Mouse (Mus musculus) embryonic facial prominence, embryonic 11.5 days (tissue): ENCODE results near the gene Otop3. TPM values are rescaled to one million over a fixed set of nuclear protein-coding genes. Genes with fewer than 3 reads are reported as not detected.
A peak's percentile ranks its signal among the peaks of the same experiment; 100 is the strongest.

Experiments used
- ATAC-seq: fragments of 200-750 bp; cut with Nextera tagmentation; replicated peaks from 2 replicates; pipeline ENCODE4 v1.8.0; 2017; ENCODE audit warnings: low read depth; ENCODE audit not compliant: insufficient number of reproducible peaks, low FRiP score, low TSS enrichment
- DNase-seq: peaks from one replicate; pipeline ENCODE4 v3.0.0-alpha.2; 2015; ENCODE audit warnings: low spot score
- H3K27ac ChIP-seq: fragments of 300-500 bp; sonication (generic); replicated peaks from 2 replicates; pipeline ENCODE4 v1.5.1; 2014; ENCODE audit warnings: mild to moderate bottlenecking, low read depth, low read length, control low read depth
- H3K27me3 ChIP-seq: fragments of 300-500 bp; sonication (generic); 2 replicates; pipeline ENCODE4 v1.6.1; 2014; ENCODE audit warnings: mild to moderate bottlenecking, low read length, moderate library complexity, mixed read lengths; ENCODE audit not compliant: control insufficient read depth, insufficient read depth
- H3K36me3 ChIP-seq: fragments of 300-500 bp; sonication (generic); replicated peaks from 2 replicates; pipeline ENCODE4 v1.6.1; 2014; ENCODE audit warnings: low read depth, mild to moderate bottlenecking, low read length, moderate library complexity, mixed read lengths; ENCODE audit not compliant: control insufficient read depth, insufficient read depth
- H3K4me1 ChIP-seq: fragments of 300-500 bp; sonication (generic); 2 replicates; pipeline ENCODE4 v1.6.1; 2014; ENCODE audit warnings: low read length, mixed read lengths; ENCODE audit not compliant: control insufficient read depth, insufficient read depth
- H3K4me2 ChIP-seq: fragments of 300-500 bp; sonication (generic); 2 replicates; pipeline ENCODE4 v1.6.1; 2014; ENCODE audit warnings: low read depth, mild to moderate bottlenecking, control low read depth, low read length, moderate library complexity
- H3K4me3 ChIP-seq: fragments of 300-500 bp; sonication (generic); 2 replicates; pipeline ENCODE4 v1.5.1; 2014; ENCODE audit warnings: low read depth, low read length, control low read depth
- H3K9ac ChIP-seq: fragments of 300-500 bp; sonication (generic); replicated peaks from 2 replicates; pipeline ENCODE4 v1.6.1; 2014; ENCODE audit warnings: mild to moderate bottlenecking, control low read depth, low read length
- H3K9me3 ChIP-seq: fragments of 300-500 bp; sonication (generic); replicated peaks from 2 replicates; pipeline ENCODE4 v1.6.1; 2016; ENCODE audit warnings: mild to moderate bottlenecking, low read length, inconsistent platforms, mixed read lengths; ENCODE audit not compliant: control insufficient read depth
- WGBS: fragments of 180-500 bp; shearing (Covaris S2); extraction: QIAGEN DNeasy Blood & Tissue Kit; methylation state at CpG from one replicate; pipeline ENCODE4 v1.1.7; 2014; 5-methylcytosine and 5-hydroxymethylcytosine counted together
- polyA plus RNA-seq: library from polyadenylated mRNA; unstranded; fragments of >200 nt; fragmentation: Nextera tagmentation; extraction: Ambion mirVana; gene quantifications from 2 replicates; pipeline ENCODE4 v1.2.1, GENCODE M21; 2014

Otop3 gene
- polyA plus RNA-seq, 1 experiment from 2014 or later = not detected

DNA sequence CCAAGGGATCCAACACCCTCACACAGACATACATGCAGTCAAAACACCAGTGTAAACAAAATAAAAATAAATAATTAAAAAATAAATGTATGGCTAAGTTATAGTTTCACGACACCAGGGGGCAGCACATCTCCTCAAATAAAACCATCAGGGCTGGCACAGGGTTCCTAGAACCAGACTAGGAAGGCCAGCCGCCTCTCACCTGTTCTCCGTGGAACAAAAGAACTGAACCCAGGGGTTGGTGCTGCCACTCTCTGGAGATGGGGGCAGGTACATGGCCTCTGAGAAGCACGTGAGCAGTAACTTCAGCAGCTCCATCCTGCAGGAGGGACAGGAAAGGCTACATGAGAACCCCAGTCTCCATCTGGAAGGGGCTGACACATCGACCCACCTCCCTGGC lies 23.9 kb downstream of the Otop3 start:
- no peaks in the 10 kb centered on the region for H3K4me1 ChIP-seq
- no peaks in the 10 kb centered on the region for H3K36me3 ChIP-seq
- no peak overlapping the region for H3K4me2 ChIP-seq
- no peak for ATAC-seq
- H3K9ac ChIP-seq = 0 out of 2 replicates have a peak overlapping the region, but pooled peaks have one; percentile 32
- WGBS = 17% methylated on average over 5 of the region's 5 CpGs
- no peaks in the 10 kb centered on the region for H3K27me3 ChIP-seq
- H3K27ac ChIP-seq = no peak overlapping the region
- H3K4me3 ChIP-seq = no peak overlapping the region
- no peaks in the 10 kb centered on the region for H3K9me3 ChIP-seq
- peak; percentile 90 for DNase-seq

- Histone ChIP-seq H3K27ac (no peak overlapping the region), H3K9me3 (no peaks in the 10 kb centered on the region), H3K4me1 (no peaks in the 10 kb centered on the region), H3K9ac (no peak overlapping the region; the same call in 1 of the 2 replicates), H3K27me3 (no peaks in the 10 kb centered on the region), H3K4me2 (no peak overlapping the region), H3K4me3 (no peak overlapping the region), H3K36me3 (no peaks in the 10 kb centered on the region)
- 0 out of 2 replicates have a peak, but pooled peaks have one; percentile 45 for ATAC-seq
- no peak for DNase-seq
- 46% methylated on average over 3 of the region's 3 CpGs for WGBS
Measured at GRCm38 (mm10) chr11:115359293-115359692, 24.8 kb downstream of the Otop3 start.

DNA sequence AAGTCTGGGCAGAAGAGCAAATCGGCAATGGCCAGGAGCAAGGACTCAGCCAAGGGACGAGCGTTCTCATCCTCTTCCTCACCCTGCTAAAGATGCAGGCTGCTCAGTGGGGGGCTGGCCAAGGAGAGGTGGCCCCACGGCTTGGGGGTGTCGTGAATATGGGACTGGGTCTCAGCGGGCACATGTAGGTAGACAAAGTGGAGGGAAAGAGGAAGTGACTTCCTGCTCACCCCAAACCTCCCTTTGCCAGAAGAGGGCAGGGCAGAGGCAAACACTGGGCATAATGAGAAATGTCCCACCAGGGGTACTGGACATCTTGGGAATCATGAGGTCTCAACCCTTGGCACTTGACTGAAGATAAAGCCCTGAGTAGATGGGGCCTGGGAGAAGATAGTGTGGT lies 25.2 kb downstream of the Otop3 start:
- Histone ChIP-seq H3K27me3 (no peaks in the 10 kb centered on the region), H3K27ac (no peak overlapping the region), H3K4me2 (no peak overlapping the region), H3K36me3 (no peaks in the 10 kb centered on the region), H3K9me3 (no peaks in the 10 kb centered on the region), H3K9ac (no peak overlapping the region), H3K4me3 (no peak overlapping the region), H3K4me1 (no peaks in the 10 kb centered on the region)
- WGBS = 73% methylated on average over 6 of the region's 6 CpGs
- DNase-seq (no peak), ATAC-seq (no peak)

DNA sequence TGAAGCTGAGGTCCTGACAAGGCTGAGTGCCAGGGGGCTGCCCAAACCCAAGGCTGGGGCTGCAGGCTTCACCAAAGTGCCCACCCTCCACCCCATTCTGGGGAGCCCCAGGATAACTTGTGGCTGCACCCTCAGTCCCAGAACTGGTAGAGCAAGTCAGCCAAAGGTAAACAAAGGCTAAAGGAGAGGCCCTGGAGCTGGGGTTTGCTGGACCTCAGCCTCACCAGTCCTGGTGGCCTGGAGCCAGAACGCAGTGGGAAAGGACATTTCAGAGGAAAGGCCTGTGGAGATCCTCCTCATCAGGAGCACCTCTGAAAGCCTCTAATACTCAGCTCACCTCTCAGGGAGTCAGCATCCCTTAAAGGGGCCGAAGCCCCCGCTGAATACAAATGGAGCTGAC lies 29.6 kb downstream of the Otop3 start:
- Histone ChIP-seq H3K27ac (no peak overlapping the region), H3K9me3 (no peaks in the 10 kb centered on the region), H3K4me3 (no peak overlapping the region), H3K4me1 (peaks cover 8% of the 10 kb centered on the region), H3K9ac (no peak overlapping the region), H3K4me2 (no peak overlapping the region), H3K36me3 (no peaks in the 10 kb centered on the region), H3K27me3 (peaks cover 22% of the 10 kb centered on the region)
- ATAC-seq (no peak), DNase-seq (no peak)
- WGBS = 89% methylated on average over 3 of the region's 3 CpGs

DNA sequence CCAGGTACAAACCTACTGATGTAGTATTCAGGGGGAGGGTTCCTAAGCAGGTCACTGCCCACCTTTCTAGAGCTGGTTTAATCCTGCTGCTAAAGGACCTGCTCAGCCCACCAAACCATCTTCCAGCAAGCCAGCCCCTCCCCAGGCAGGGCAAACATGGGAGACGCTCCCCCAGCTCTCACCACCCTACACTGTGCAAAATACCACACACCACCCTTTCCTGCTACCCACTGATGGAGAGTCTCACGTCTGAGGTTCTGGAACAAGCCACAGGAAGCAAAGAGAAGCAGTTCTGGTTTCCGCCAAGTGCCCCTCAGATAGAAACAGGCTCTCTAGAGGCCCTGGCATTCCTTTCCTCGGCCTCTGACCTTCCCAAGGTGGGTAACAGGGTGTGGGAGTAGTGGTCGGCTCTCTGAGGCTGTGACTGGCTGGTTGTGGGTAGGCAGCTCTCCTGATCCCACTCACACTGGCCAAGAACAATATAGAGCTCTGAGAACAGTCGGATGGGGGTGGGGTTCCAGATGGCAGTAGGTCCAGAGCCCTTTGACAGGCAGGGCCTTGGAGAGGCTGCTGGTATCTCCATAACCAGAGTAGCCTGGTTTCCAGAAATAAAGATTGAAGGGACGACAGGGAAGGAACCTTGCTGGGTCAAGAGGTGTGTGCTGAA lies 31.6 kb downstream of the Otop3 start:
- no peaks in the 10 kb centered on the region for H3K36me3 ChIP-seq
- no peak overlapping the region for H3K27ac ChIP-seq
- H3K27me3 ChIP-seq = peaks cover 22% of the 10 kb centered on the region
- H3K4me3 ChIP-seq = peak overlapping the region; percentile 46; the same call in 1 of the 2 replicates
- H3K9ac ChIP-seq = no peak overlapping the region
- ATAC-seq (no peak), DNase-seq (no peak)
- H3K4me1 ChIP-seq = peaks cover 8% of the 10 kb centered on the region
- H3K4me2 ChIP-seq = no peak overlapping the region; the same call in 1 of the 2 replicates
- WGBS = 31% methylated on average over 7 of the region's 7 CpGs
- no peaks in the 10 kb centered on the region for H3K9me3 ChIP-seq

DNA sequence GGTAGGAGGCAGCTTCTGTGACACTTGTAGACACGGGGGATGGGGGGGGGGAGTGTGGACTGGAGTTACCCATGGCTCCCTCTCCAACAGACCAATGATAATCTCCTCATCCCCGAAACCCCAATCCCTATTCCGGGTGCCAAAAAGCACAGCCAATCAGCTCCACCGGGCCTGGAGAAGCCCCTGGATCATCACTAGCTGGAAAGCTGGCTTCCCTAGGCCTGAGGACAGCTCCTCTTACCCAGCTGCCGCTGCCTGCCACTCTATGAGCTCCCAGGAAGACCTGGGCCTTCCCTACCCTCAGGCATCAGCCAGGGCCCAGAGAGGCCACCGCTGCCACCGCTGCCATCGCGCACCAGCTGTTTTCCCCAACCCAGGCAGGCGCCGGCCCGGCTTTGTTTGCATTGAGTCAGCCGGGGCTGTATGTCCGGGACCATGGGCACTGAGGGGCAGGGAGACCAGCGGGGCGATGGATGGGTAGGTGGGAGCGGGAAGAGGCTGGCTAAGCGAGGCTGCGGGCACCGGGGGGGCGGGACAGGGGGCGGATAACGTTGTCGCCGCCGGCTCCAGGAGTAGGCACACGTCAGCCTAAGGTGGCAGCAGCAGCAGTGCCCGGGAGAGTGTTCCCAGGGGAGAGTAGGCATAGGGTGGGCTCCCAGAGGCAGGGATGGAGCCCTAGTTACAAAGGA lies 32.3 kb downstream of the Otop3 start:
- no peaks in the 10 kb centered on the region for H3K9me3 ChIP-seq
- ATAC-seq (no peak), DNase-seq (no peak)
- H3K9ac ChIP-seq = peak overlapping the region; percentile 43
- peak overlapping the region; percentile 46 for H3K4me3 ChIP-seq
- no peak overlapping the region for H3K27ac ChIP-seq
- WGBS = 2% methylated on average over 26 of the region's 28 CpGs
- peak overlapping the region; percentile 86 for H3K4me2 ChIP-seq
- peaks cover 24% of the 10 kb centered on the region for H3K27me3 ChIP-seq
- peaks cover 8% of the 10 kb centered on the region for H3K4me1 ChIP-seq
- H3K36me3 ChIP-seq = no peaks in the 10 kb centered on the region

DNA sequence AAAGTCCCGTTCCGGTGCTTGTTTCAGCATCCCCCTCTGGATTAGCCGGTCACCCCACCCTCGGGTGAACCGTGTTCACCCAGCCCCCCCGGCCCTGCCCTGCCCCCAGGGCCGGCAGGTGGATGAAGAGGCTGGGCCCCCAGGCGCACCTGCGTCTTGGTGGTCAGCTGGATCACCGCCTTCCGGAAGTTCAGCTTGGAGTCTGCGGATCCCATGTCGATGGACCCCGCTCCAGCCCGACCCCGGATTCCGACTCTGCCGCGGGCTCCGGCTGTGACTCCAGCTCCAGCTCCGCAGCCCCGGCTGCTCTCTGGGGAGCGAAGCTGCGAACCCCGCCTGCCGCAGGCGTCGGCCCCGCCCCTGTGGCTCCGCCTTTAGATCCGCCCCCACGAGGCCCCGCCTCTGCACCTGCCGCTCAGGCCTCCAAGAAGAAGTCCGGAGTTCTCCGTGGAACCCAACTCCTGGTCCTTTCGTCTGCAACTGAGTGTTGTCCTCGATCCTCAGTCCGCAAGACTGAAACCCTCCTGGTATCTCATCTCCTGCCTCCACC lies 32.9 kb downstream of the Otop3 start, which contains the start of gene Hid1:
Gene Hid1, minus strand, starts transcription at position 362 of the 550 bp plus-strand sequence.
- Histone ChIP-seq H3K4me1 (peaks cover 8% of the 10 kb centered on the region), H3K36me3 (no peaks in the 10 kb centered on the region), H3K4me3 (peak within 1 kb of the TSS; percentile 46), H3K4me2 (peak within 1 kb of the TSS; percentile 86), H3K27ac (no peak within 1 kb of the TSS), H3K9me3 (no peaks in the 10 kb centered on the region), H3K9ac (peak within 1 kb of the TSS; percentile 43), H3K27me3 (peaks cover 24% of the 10 kb centered on the region)
- WGBS = under 1% methylated on average over 39 of the region's 39 CpGs
- DNase-seq (peak; percentile 78), ATAC-seq (peak; percentile 35; the same call in 1 of the 2 replicates)

DNA sequence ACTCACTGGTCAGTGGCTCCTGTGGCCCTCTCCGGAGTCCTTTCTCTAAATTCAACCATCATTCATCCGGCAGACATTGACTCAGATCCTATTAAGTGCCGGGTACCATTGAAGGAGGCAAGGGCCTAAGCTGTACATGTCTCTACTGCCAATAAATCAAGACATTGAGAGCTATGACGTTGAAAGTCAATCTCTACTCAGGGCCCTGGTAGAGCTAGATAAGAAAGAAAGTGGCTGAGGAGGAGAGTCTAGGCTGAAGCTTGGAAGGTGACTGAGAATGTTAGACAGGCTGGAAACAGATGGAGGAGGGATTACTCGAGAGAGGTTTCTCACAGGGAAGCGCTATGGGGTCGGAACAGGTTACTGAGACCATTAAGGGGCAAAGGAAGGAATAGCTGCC lies 35.8 kb downstream of the Otop3 start:
- Histone ChIP-seq H3K4me2 (no peak overlapping the region), H3K27me3 (peaks cover 40% of the 10 kb centered on the region), H3K27ac (no peak overlapping the region), H3K36me3 (no peaks in the 10 kb centered on the region), H3K4me1 (peaks cover 8% of the 10 kb centered on the region), H3K9ac (no peak overlapping the region), H3K4me3 (no peak overlapping the region), H3K9me3 (no peaks in the 10 kb centered on the region)
- ATAC-seq = no peak
- 64% methylated on average over 7 of the region's 7 CpGs for WGBS
- no peak for DNase-seq
